Mouse (Mus musculus): Measurements from ENCODE around the gene Ccdc36.

The Ccdc36 gene

DNA sequence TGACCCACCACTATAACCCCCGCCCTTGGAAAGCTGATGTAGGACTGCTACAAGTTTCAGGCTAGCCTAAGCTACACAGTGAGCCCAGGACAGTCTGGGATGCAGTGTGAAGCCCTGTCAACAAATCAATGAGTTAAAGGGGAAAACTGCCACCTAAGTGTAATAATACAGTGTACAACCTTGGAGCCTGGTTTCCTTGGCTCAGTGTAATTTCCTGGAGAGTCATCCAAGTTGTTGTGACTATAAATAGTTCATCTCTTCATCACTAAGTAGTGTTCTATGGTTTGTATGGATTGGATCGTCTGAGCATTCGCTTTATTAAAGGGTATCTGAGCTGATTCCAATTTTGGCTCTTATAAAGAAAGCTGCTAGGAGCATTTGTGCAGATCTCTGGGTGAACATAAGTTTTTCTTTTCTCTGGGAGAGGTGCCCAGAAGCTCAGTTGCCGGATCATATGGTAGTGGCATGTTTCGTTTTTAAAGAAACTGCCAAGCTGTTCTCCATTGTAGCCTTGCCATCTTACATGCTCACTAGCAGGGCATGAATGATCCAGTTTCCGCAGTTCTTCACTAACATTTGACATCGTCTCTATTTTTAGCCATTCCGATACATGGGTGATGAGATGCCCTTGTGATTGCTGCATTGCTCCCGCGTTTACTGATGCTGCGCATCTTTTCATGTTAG, 13.1 kb upstream of the Ccdc36 start:
- DNase-seq: peak; percentile 82

DNA sequence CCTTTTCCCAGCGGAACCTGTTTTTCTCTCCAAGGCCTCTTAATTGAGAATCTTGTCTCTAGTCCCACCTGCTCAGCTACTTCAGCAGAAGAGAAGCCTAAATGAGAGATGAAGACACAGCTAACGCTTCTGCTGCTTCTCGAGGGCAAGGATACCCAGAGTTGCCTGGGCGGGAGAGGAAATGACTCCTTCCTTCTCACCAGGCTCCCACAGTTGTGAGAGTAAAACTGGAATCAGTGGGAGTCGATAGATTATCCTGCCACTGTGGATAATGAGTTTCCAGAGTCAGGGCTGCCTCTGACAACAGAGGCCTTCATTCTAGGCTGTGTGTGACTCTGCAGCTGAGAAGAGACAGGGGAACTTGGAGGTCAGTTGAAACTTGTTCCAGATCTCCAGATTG, 12.2 kb upstream of the Ccdc36 start:
- DNase-seq: no peak

DNA sequence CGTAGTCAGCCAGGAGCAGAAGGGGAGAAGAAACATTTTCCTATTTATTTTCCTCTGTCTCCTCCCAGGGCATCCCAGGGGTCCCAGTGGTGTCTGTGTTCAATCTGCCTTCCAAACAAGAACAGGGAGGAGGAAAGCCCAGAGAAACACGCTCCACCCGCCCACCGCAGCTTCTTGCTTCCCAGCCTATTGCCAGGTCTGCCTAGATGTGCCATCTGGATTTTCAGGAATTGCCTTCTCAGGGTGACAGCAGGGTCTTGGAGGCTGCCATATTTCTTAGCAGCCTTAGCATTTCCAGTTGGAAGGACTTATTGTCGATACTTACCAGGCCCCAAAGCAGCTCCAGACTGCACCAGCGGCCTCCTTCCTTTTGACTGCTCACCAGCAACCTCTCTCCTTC, 10.9 kb upstream of the Ccdc36 start:
- peak; percentile 55 for DNase-seq

DNA sequence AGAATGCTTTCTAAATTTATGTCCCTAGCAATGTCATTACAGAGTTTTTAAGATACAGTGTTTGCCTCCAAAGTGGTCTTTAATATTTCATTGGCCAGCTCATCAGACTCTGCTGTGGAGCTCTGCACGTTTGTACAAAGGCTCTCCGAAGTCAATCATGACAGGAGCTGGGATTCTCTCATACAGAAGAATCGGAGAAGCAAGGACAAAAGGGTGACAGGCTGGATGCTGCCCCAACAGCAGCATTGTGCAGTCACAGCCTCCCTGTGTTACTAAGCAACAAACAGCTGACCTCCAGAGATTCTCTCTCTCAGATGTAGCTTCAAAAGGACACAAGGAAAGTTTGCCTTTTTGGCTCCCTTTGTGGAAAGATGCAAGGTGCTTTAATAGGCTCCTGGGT, 7.9 kb upstream of the Ccdc36 start, which contains the start of gene BC048562:
BC048562 (plus strand) TSS at position 301 of the 400 bp plus-strand sequence.
- DNase-seq: no peak

DNA sequence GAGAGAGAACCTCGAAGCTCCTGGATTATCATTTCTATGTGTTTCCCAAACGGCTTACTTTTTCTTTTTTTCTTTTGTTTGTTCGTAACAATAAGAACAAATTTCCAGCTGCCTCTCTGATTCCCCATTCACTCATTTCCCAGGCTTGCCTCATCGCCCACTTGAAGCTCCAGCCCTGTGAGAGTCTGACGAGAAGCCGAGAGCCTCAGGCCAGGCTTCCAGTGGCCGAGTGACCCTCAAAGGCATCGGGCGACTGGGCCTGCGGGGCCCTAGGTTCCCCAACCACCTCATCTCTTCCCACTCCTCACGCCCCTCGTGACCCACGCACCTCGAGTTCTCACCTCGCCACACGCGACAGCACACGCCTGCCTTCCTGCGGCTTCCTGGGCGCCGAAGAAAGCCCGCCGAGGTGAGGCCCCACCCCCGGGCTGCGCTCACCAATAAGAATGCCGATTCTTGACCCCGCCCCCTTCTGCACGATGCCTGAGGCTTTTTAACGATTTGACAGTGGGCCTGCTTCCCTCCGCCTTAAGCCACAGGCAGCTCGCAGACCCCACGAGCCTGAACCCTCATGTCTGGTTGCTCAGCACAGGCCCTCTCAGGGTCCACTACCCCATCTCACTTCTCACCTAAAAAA, 3.3 kb upstream of the Ccdc36 start:
- no peak for DNase-seq

DNA sequence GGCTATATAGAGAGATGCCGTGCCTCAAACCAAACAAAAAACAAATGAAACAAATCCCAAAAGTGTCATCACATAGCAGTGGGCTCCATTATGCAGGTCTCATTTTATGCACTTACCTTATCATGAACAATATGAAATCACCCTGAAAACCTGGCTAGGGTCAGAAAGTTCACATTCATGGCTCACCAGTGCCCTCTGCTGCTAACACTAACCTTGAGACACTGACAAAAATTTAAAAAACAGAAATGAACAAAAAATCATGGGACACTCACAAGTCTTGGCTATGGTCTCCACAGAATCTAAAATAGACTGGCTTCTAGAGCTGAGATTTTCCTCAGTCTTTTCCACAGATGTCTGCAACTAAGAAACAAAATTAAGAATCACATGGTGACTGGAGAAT, 16.1 kb downstream of the Ccdc36 start:
- no peak for DNase-seq

DNA sequence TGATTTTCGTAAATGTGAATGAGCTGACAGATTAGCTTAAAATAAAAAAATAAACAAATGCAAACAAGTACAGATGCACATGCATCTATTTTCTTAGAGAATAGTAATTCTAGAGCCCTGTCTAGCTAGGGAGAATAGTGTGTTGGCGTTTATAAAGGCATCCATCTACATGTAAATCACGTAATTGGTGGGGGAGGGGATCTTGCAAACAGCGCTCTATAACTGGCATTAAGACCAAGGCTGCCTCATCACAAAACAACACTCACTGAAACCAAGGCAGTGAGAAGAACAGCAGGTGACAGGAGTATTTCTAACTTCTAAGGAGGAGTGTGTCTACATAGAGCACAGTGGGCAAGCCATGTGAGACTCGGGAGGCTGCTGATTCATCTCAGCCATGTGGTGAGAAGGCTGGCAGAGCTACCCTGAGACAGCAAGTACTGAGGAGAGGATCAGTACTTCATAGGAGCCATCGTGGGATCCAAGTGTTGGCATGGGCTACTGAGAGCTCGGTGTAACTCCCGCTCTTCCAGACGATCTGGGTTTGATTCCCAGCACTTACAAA, 16.8 kb downstream of the Ccdc36 start:
- DNase-seq: peak; percentile 80

DNA sequence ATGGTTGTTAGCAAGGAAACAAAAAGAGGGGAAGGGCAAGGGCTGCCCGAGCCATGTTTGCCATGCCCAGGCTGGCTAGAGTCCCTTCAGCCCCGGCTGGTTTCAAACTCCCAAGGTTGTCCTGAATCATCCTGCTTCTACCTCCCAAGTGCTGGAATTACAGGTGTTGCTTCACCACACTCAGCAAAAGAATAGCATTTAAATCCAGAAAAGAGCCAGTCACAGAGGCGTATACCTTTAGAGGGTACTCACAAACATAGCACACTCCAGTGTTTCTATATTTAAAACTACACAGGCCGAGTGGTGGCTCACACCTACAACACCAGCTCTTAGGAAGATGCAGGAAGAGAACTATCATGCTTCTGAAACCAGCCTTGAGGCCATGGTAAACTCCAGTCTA, 18.7 kb downstream of the Ccdc36 start:
- DNase-seq: no peak

DNA sequence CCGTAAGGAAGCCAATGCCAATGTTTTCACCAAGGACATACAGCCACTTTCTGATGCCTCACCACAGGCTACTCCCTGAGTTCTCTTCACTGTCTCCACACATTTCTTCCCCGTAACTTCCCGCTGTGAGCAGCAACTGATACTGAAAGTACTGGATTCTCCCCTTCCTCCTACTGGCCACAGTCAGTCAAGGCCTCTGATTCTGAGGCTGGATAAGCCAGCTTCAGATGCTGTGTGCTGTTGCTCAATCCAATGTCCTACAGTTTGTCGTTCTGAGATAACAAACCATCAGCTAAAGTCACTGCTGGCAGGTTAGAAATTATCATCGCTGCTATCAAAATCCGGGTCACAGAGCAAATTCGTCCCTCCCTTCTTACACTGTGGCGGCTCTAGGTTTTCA, 23.8 kb downstream of the Ccdc36 start:
- no peak for DNase-seq

DNA sequence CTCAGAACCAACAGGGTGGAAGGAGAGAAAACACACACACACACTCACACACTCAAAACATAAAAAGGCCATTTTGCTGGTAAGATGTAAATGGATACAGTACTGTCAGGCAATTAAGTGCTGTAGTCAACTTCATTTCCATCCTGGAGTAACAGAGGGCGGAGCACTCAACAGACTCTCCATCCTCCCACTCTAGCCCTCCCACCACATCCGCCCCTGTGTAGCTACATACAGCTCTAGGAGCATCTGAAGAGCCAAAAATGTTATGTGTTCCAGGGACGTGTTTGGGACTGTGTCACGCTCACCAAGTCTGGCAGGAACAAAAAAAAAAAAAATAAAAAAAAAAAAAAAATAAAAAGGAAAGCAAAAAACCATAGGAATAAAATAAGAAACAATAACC, 25.2 kb downstream of the Ccdc36 start:
- peak; percentile 59 for DNase-seq

DNA sequence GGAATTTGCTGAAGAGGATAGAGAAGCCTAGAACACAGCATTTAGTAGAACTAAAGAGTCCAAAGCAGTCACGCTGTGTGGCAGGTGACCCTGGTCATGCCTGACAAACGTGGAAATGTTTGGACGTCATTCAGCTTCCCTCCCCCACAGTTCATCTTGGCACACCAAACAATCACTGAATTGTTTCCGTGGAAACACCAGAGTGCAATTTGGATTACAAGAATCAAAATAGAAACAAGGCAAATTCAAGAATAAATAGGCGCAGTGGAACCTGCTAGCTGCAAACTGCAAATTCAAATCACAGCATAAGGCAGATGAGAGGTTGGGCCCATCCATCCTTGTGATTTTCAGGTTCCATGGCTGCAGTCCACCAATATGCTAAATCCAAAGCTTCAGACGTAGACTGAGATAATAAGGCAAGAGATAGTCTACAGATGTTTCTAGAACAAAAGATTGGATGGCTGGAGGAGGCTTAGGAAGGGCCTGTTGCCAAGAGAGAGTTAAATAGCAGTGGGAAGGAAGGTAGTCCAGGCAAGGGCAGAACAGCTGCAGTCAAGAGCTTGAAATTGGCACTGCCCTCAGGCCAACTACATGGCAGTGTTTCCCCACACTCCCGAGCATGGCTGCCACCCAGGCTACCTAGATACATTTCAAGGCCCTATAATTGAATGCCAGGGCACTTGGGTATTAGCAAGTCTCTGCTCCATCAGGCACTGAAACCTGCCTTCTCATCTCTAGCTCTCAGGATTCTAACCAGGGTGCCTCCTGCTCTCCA, 26.9 kb downstream of the Ccdc36 start:
- peak; percentile 85 for DNase-seq

DNA sequence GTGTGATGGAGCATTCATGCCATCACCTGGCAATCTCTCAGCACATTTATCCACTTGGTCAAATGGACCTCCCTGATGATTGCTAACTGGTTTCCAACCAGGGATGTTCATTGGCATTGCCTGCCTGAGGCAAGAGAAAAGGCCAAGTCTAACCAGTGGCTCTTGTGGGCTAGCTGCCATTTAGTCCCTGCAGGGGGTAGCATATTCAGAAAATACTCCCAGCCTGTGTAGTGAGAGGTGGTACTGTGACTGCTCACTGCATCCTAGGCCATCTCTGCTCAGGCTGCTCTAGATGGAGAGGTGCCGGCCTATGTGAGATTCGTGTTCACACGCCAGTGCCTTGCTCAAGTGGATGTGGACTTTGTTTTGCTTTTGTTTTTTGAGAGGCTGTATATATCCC, 30.0 kb downstream of the Ccdc36 start:
- no peak for DNase-seq

DNA sequence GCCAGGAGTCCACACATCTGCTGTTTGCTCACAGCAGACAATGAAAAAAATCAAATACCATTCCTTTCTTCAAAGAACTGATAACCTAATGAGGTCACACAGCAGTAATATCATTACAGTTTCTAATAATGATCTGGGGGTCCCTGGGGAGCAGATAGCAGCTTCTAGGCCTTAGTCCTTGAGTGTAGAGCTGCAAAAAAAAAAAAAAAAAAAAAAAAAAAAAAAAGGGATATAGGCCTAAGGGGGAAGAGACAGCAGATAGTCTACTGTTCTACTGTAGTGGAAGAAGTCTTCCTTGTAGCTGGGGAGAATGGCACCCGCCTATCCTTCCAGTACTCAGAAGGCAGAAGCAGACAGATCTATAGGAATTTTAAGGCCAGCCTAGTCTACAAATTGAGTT, 32.9 kb downstream of the Ccdc36 start:
- no peak for DNase-seq

DNA sequence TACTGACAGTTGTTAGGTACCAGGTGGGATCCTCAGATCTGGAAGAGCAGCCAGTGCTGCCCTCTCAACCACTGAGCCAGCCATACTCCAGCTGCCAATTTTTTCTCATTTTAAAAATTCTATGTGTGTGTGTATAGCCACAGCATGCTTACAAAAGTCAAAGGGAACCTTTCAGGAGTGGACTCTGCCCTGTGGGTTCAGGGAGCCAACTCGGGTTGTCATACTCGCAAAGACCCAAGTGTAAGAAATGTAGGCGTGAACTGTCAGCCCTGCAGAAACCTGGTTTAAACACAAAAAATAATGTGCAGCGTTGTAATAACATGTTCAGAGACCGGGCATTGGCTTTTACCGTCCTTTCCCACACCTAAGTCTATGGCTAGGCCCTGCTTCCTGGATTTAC, 34.1 kb downstream of the Ccdc36 start:
- DNase-seq: no peak

DNA sequence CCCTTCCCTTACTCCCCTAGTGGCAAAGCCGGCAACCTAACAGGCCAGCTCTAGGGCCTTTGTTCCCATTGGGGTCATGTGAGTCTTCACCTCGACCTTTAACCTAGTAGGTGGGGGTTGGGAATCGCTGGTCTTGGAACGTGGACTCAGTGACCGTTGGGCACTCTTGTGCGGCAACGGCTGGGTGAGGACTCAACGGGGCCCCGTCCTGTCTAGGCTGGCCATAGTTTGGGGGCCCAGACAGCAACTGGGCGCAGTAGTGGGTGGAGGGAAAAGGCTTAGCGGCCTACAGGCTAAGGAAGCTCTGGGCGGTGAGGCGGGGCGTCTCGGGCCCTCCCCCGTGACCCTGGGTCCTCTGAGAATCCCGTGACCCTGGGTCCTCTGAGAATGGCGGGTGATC, 35.6 kb downstream of the Ccdc36 start, which contains the start of gene 1700102P08Rik:
1700102P08Rik (plus strand) TSS at position 130 of the 400 bp plus-strand sequence.
- DNase-seq: no peak

DNA sequence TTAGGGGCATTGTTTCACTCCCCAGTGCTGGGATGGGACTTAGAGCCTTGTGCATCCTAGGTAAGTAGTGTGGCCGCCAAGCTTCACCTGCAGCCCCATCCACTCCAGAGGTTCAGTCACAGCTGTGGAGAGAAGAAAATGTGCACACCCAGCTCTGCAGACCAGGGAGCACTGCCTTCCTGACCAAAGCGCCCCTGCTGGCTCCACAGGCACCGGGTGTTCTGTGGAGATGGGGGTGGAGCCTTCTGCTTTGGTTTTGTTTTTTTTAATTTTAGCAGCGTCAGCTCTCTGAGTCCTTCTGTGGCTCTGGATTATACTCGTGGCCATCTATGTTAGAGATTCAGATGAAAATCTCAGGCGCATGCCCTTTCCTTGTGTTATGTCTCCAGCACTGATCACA, 39.1 kb downstream of the Ccdc36 start:
- peak; percentile 22 for DNase-seq

DNA sequence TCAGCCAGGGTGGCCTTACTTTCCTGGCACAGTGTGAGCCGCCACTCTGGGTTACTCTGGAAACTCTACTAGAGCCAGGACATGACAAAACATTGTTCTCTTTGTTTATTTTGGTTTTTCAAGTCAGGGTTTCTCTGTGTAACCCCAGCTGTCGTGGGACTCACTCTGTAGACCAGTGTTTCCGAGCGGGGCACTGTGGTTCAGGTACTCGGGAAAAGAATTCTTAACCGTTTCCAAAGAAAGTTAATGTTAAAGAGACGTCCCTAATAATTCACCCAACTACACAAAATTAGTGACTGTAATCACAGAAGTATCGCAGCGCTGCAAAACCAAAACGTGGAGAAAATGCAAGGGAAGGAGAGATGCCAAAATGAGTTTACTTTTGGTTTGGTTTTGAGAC, 39.7 kb downstream of the Ccdc36 start:
- DNase-seq: no peak

DNA sequence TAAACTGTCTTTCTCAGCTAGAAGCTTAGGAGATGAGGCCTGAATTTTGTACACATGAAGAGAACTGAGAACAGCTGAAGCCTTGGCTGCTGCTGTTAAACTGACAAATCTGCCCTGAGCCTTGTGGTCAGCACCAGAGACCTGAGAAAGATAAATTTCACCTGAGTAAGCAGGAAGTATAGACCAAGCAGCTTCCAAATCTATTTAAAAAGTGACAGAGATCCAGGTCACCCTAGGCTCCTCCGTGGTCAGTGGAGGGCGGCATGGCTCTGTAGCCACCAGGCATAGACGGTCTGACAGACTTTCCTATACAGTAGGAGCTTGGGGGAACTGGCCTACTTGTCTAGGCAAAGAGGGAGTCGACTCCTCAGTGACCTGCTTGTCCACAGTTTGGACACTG, 41.5 kb downstream of the Ccdc36 start:
- DNase-seq: no peak

DNA sequence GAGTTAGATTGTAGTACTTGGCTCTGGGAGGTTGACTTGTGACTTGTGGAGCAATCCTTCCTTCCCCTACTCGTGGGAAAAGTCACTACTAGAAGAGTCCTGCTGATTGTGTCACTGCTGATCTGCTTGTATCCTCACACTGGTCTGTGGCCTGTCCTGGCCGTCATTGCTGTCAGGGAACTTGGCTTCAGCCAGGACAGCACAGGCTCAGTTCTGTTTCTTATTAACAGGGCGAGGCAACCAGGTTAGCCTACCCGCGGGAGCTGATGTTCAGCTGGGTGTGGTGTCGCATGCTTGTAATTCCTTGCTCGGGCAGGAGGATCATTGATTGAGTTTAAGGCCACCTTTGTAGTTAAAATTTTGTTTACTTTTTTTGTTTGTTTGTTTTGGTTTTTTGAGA, 43.3 kb downstream of the Ccdc36 start:
- no peak for DNase-seq

DNA sequence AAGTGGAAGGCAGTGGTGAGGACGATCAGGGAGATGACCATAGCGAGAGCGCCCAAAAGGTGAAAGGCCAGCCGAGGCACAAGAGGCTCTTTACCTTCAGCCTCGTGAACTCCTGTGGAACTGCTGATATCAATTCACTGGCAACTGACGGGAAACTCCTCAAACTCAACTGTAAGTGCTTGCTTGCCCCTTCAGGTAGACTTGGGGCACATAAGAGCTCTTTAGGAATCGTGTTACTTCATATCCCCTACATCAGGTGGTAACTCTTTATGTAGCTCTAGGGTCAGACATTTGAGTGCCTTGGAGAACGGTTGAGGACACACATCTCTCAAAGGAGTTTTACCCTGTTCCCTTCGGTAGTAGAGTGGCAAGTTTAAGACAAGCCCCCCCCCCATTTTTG, 46.9 kb downstream of the Ccdc36 start:
- no peak for DNase-seq

DNA sequence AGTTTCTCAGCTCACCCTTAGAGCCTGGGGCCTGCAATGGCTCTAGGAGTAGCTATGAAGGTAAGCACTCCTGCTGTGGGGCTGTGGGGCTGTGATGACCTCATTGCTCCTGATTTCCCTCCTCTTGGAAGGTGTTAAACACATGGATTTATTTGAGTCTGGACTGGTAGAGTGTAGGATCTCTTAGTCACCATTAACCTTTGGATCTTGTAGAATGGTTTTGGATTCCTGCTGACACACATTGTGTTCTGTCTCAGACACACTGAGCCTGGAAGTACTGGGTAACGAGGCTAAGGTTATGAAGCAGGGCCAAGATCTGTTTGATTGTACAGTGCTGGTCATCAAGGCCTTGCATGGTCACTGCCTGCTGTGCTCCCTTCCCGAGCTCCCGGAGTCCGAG, 49.0 kb downstream of the Ccdc36 start:
- DNase-seq: no peak

DNA sequence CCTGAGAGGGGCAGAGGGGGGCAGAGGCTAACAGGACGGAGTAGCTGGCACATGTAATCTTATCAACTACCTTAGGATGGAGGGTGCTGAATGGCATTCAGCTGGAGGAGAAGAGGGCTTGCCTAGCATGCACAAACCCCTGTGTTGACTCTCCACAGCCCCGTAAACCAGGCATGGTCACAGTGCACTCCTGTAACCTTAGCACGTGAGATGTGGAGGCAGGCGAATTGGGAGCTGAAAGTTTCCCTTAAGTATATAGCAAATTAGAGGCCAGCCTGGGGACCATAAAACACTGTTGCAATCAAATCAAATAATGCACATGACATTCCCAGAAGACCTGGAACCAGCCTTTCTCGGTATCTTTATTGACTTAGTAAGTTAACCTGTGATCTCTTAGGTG, 49.5 kb downstream of the Ccdc36 start:
- no peak for DNase-seq

DNA sequence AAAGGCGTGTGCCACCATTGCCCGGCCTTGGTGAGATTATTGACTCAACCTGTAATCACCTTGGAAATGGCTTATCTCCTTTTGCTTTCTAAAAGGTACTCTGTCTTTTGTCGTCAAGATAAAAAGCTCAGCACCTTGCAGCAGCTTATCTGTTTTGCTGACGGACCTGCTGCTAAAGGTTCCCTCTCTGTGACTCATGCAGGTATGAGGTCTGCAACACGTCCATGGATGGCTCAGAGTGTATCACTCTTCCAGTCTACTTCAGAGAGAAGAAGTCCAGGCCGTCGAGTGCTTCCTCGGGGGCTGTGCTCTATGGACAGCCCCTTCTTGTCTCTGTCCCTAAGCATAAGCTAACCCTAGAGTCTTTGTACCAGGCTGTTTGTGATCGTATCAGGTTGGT, 50.0 kb downstream of the Ccdc36 start:
- DNase-seq: no peak

Measured in layer of hippocampus, adult 9-11 months (tissue).